Mouse (Mus musculus) olfactory bulb, adult 2 months (tissue): ENCODE results near the gene Vnn3.

Source experiments
- CTCF ChIP-seq: fragments of 200-500 bp; IDR thresholded peaks from 2 replicates; pipeline ENCODE4 v1.5.1; 2012; ENCODE audit warnings: low read depth, mild to moderate bottlenecking, low read length, moderate library complexity; ENCODE audit not compliant: insufficient read depth
- POLR2A ChIP-seq: fragments of 200-500 bp; IDR thresholded peaks from 2 replicates; pipeline ENCODE4 v1.6.1; 2012; ENCODE audit warnings: mild to moderate bottlenecking, low read depth, low read length, moderate library complexity; ENCODE audit not compliant: insufficient read depth

- TF ChIP-seq CTCF (no peak), POLR2A (no peak)
Measured at GRCm38 (mm10) chr10:23894601-23895349, 43.5 kb downstream of the Vnn3 start, which contains the start of gene Vnn1.
